Mouse (Mus musculus) MEL (cell line): ENCODE measurements around the gene Itgb2.

Experiments
- CTCF ChIP-seq, 3 experiments: IDR thresholded peaks in 2 of 3; conservative IDR thresholded peaks in 1 of 3; 2 replicates each; pipeline ENCODE4 v1.5.1; 2011 to 2012; ENCODE audit warnings: low read length in 3 of 3, low read depth in 2 of 3, mild to moderate bottlenecking in 2 of 3, improper control_type of control experiment in 1 of 3, inconsistent platforms in 1 of 3, mixed read lengths in 1 of 3, moderate library complexity in 1 of 3; ENCODE audit not compliant: control insufficient read depth in 1 of 3, insufficient read depth in 1 of 3, poor library complexity in 1 of 3, severe bottlenecking in 1 of 3
- E2F4 ChIP-seq: IDR thresholded peaks from 2 replicates; pipeline ENCODE4 v1.6.1; 2011; ENCODE audit warnings: low read depth, low read length, improper control_type of control experiment, borderline replicate concordance
- HCFC1 ChIP-seq: IDR thresholded peaks from 2 replicates; pipeline ENCODE4 v1.6.1; 2012; ENCODE audit warnings: low read depth, mild to moderate bottlenecking, inconsistent platforms, low read length, improper control_type of control experiment, moderate library complexity
- TCF12 ChIP-seq: IDR thresholded peaks from 2 replicates; pipeline ENCODE4 v1.6.1; 2014; ENCODE audit warnings: low read depth, mild to moderate bottlenecking, inconsistent platforms, low read length, improper control_type of control experiment, moderate library complexity

GRCm38 (mm10) chr10:77581023-77581407 is 51.0 kb downstream of the Itgb2 start:
- no peak for TF ChIP-seq HCFC1
- TF ChIP-seq E2F4 = no peak
- no peak for TF ChIP-seq TCF12
- TF ChIP-seq CTCF (IDR thresholded peaks at IDR 0.05 in 2 of 3, conservative IDR thresholded peaks at IDR 0.05 in 1 of 3; ENCODE audit: control insufficient read depth in 1 of 3, insufficient read depth in 1 of 3, low read depth in 2 of 3, low read length in 3 of 3, poor library complexity in 1 of 3, severe bottlenecking in 1 of 3) = no peak
